Mouse (Mus musculus) stomach, embryonic 14.5 days (tissue): Measurements from ENCODE around the gene Mobp. TPM values are rescaled to one million over a fixed set of nuclear protein-coding genes. Genes with fewer than 3 reads are reported as not detected.
A peak's percentile ranks its signal among the peaks of the same experiment; 100 is the strongest.

ENCODE experiments used
- ATAC-seq: fragments of 200-750 bp; cut with Nextera tagmentation; 2 replicates; pipeline ENCODE4 v1.8.0; 2017; ENCODE audit warnings: low read depth, moderate TSS enrichment; ENCODE audit not compliant: insufficient number of reproducible peaks, insufficient read depth, low FRiP score
- H3K27ac ChIP-seq: fragments of 300-500 bp; sonication (generic); 2 replicates; pipeline ENCODE4 v1.5.1; 2014; ENCODE audit warnings: mild to moderate bottlenecking, low read length, moderate library complexity, mixed read lengths
- H3K27me3 ChIP-seq: fragments of 300-500 bp; sonication (generic); 2 replicates; pipeline ENCODE4 v1.6.1; 2014; ENCODE audit warnings: low read length, control low read depth, mixed read lengths; ENCODE audit not compliant: control insufficient read depth, insufficient read depth
- H3K36me3 ChIP-seq: fragments of 300-500 bp; sonication (generic); 2 replicates; pipeline ENCODE4 v1.6.1; 2014; ENCODE audit warnings: mild to moderate bottlenecking, control low read depth, low read length, moderate library complexity, mixed read lengths; ENCODE audit not compliant: control insufficient read depth, insufficient read depth
- H3K4me1 ChIP-seq: fragments of 300-500 bp; sonication (generic); 2 replicates; pipeline ENCODE4 v1.6.1; 2014; ENCODE audit warnings: low read length, control low read depth, mixed read lengths; ENCODE audit not compliant: control insufficient read depth, insufficient read depth
- H3K4me2 ChIP-seq: fragments of 300-500 bp; sonication (generic); replicated peaks from 2 replicates; pipeline ENCODE4 v1.6.1; 2014; ENCODE audit warnings: low read depth, low read length, control low read depth
- H3K4me3 ChIP-seq: fragments of 300-500 bp; sonication (generic); 2 replicates; pipeline ENCODE4 v1.5.1; 2014; ENCODE audit warnings: low read depth, low read length, control low read depth
- H3K9ac ChIP-seq: fragments of 300-500 bp; sonication (generic); replicated peaks from 2 replicates; pipeline ENCODE4 v1.6.1; 2014; ENCODE audit warnings: low read depth, mild to moderate bottlenecking, control low read depth, low read length, moderate library complexity, mixed read lengths
- H3K9me3 ChIP-seq: fragments of 300-500 bp; sonication (generic); 2 replicates; pipeline ENCODE4 v1.6.1; 2016; ENCODE audit warnings: low read depth, low read length, control low read depth; ENCODE audit not compliant: control insufficient read depth
- WGBS: fragments of 180-500 bp; shearing (Covaris S2); extraction: QIAGEN DNeasy Blood & Tissue Kit; methylation state at CpG from one replicate; pipeline ENCODE4 v1.1.7; 2014; 5-methylcytosine and 5-hydroxymethylcytosine counted together
- polyA plus RNA-seq: library from polyadenylated mRNA; unstranded; fragments of >200 nt; fragmentation: Nextera tagmentation; extraction: Ambion mirVana; gene quantifications from 2 replicates; pipeline ENCODE4 v1.2.1, GENCODE M21; 2014

Gene Mobp
- polyA plus RNA-seq, 1 experiment from 2014 or later: not detected

DNA sequence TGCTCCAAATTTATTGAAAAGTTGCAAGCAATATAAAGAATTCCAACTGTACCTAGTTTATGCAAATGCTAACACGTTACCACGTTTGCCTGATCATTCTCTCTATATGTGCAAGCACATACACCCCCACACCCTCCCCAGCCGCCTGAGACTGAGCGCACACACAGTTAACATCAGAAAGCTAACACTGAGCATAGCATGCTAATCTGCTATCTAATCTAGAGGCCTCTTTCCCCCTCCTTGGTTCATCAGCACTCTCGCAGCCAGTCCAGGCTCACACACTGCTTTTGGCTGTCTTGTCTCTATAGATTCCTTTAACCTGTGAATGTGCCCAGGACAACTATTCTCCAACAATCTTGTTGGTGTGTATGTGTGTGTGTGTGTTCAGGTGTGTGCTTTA lies 1.6 kb downstream of the Mobp start:
- no peak overlapping the region for H3K27ac ChIP-seq
- H3K4me1 ChIP-seq: no peaks in the 10 kb centered on the region
- no peaks in the 10 kb centered on the region for H3K36me3 ChIP-seq
- H3K27me3 ChIP-seq: no peaks in the 10 kb centered on the region
- H3K4me3 ChIP-seq: no peak overlapping the region
- ATAC-seq: no peak
- no peak overlapping the region for H3K4me2 ChIP-seq
- no peak overlapping the region for H3K9ac ChIP-seq
- WGBS: 66% methylated on average over 5 of the region's 5 CpGs
- no peaks in the 10 kb centered on the region for H3K9me3 ChIP-seq

DNA sequence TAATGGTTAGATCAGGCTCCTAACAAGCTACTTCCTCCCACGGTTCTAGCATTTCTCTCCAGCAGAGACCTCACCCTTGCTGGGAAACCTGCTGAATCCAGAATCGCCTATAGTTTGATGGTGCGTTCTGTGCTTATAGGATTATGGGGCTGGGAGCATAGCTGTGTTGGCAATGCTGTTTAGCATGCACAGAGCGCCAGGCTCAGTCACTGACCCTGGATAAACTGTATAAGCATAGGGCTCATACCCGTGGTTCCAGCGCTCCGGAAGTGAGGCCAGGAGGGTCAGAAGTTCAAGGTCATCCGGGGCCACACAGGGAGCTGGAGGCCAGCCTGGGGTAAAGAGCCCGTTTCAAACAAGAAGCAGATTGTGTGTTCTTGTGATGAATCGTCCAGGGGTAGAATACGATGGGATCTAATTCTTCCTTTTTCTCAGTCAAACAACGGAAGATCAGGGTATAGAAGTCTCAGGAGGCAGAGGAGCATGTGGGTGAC lies 2.4 kb downstream of the Mobp start:
- H3K4me3 ChIP-seq: no peak overlapping the region
- H3K9ac ChIP-seq: no peak overlapping the region
- H3K27me3 ChIP-seq: no peaks in the 10 kb centered on the region
- 69% methylated on average over 12 of the region's 12 CpGs for WGBS
- H3K4me1 ChIP-seq: no peaks in the 10 kb centered on the region
- no peaks in the 10 kb centered on the region for H3K9me3 ChIP-seq
- H3K36me3 ChIP-seq: no peaks in the 10 kb centered on the region
- no peak overlapping the region for H3K4me2 ChIP-seq
- no peak overlapping the region for H3K27ac ChIP-seq
- no peak for ATAC-seq

DNA sequence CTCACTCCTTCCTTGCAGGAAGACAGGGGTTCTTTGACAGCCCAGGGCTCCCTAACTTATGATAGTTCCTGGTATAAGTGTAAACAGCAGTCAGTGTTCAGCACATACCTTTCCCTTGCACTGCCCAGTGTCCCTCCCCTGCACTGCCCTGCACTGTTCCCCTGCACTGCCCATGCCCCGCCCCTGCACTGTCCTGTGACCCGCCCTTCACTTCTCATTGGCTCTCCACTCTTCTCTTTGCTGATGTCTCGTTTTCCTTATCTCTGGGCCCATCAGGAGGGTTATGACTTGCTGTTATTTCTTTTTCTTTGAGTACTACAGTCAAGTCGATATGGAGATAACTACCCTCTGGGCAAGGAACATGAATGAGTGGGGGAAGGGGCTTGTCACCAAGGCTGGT lies 8.5 kb downstream of the Mobp start:
- no peaks in the 10 kb centered on the region for H3K36me3 ChIP-seq
- H3K9me3 ChIP-seq: no peaks in the 10 kb centered on the region
- WGBS: 27% methylated on average over 4 of the region's 4 CpGs
- no peak overlapping the region for H3K4me3 ChIP-seq
- peak; percentile 71; the same call in 1 of the 2 replicates for ATAC-seq
- no peak overlapping the region for H3K9ac ChIP-seq
- H3K27ac ChIP-seq: no peak overlapping the region
- H3K27me3 ChIP-seq: no peaks in the 10 kb centered on the region
- H3K4me2 ChIP-seq: no peak overlapping the region
- H3K4me1 ChIP-seq: no peaks in the 10 kb centered on the region

DNA sequence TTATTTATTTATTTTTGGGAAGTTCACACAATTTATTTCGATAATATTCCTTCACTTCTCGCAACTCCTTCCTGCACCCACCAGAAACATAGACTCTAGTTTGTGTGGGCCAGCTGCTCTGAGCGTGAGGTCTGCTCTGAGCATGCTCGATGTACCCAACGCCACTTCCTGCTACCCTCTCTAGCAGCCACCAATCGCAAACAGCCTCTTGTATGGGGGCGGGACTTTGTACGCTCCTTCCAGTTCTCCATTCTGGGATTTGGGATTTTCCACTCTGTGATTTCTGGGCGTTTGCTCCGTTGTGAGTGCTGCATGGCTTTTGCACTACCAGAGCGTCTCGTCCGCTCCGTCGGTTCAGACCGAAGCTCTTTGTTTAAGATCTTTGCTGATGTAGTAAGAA lies 14.4 kb downstream of the Mobp start:
- WGBS: 90% methylated on average over 16 of the region's 16 CpGs
- Histone ChIP-seq H3K9ac (no peak overlapping the region), H3K4me3 (no peak overlapping the region), H3K27me3 (no peaks in the 10 kb centered on the region), H3K9me3 (no peaks in the 10 kb centered on the region), H3K4me2 (no peak overlapping the region), H3K27ac (no peak overlapping the region), H3K36me3 (no peaks in the 10 kb centered on the region), H3K4me1 (no peaks in the 10 kb centered on the region)
- no peak for ATAC-seq

DNA sequence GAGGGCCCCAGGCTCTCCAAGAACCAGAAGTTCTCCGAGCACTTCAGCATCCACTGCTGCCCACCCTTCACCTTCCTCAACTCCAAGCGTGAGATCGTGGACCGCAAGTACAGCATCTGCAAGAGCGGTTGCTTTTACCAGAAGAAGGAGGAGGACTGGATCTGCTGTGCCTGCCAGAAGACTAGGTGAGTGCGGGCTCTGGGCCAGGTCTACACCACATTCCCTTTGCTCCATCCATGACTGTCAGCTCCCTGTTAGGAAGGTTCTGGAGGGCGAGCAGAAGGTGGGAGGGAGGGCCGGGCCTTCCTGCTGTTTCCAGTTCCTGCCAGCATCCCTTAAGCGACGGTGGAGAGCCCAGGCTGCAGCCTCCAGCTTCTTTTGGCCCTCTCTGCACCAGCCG lies 18.3 kb downstream of the Mobp start:
- Histone ChIP-seq H3K4me1 (no peaks in the 10 kb centered on the region), H3K27ac (no peak overlapping the region), H3K9ac (no peak overlapping the region), H3K4me3 (no peak overlapping the region), H3K4me2 (no peak overlapping the region), H3K9me3 (0 out of 2 replicates have a peak, but pooled peaks cover 3% of the 10 kb centered on the region), H3K27me3 (no peaks in the 10 kb centered on the region), H3K36me3 (no peaks in the 10 kb centered on the region)
- 63% methylated on average over 10 of the region's 11 CpGs for WGBS
- no peak for ATAC-seq

DNA sequence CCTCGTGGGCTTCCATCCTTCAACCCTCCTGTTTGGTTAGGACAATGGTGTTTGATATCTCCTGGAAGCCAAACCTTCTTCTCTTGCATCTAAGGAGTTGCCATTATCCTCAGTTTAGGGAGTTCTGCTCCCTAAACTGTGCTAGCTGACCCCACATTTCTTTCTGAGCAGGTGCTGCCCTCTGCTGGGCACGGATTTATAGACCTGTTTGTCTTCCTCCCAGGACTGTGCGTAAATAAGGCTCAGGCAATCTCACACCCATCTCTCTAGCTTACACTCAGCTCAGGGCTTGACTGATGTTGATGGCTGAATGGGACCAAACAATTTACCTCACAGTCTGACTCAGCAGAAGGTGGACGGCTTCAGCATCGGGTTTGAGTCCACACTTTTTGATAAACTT lies 21.8 kb downstream of the Mobp start:
- Histone ChIP-seq H3K9ac (no peak overlapping the region), H3K27me3 (no peaks in the 10 kb centered on the region), H3K4me1 (no peaks in the 10 kb centered on the region), H3K36me3 (no peaks in the 10 kb centered on the region), H3K9me3 (0 out of 2 replicates have a peak, but pooled peaks cover 3% of the 10 kb centered on the region), H3K4me3 (no peak overlapping the region), H3K27ac (no peak overlapping the region), H3K4me2 (no peak overlapping the region)
- 31% methylated on average over 5 of the region's 5 CpGs for WGBS
- no peak for ATAC-seq

DNA sequence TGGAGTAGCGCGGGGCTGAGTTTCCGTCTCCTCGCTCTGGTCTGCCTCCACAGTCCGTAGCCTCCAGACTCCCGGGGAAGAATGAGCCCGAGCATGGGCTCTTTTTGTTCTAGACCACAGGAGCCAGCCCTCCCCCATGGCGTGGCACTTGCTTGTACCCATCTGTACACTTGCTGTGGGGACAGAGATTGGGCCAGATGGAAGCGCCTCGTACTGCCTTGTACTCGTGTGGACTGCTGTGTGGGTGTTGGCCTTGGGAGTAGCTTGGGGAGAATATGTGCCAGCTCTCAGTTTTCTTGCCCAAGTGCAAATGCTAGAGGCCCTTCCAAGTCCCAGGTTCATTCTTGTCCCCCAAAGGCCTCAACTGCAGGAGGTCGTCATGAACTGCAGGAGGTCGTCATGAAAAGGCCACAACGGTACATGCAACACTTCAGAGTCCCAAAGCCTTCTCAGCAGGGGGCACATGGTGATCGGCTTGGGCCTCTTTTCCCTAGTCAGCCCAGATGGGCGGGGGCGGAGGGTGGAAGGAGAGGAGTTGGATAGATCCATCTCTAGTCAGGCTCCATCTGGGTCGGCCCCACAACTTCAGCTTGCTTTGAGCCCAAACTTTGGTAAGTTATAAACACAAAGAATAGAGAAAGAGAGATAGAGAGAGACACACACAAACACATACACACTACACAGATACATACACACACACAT lies 25.1 kb downstream of the Mobp start:
- Histone ChIP-seq H3K9me3 (0 out of 2 replicates have a peak, but pooled peaks cover 3% of the 10 kb centered on the region), H3K4me3 (no peak overlapping the region), H3K4me1 (no peaks in the 10 kb centered on the region), H3K27ac (no peak overlapping the region), H3K9ac (no peak overlapping the region), H3K4me2 (no peak overlapping the region), H3K27me3 (no peaks in the 10 kb centered on the region), H3K36me3 (no peaks in the 10 kb centered on the region)
- no peak for ATAC-seq
- 89% methylated on average over 18 of the region's 18 CpGs for WGBS

DNA sequence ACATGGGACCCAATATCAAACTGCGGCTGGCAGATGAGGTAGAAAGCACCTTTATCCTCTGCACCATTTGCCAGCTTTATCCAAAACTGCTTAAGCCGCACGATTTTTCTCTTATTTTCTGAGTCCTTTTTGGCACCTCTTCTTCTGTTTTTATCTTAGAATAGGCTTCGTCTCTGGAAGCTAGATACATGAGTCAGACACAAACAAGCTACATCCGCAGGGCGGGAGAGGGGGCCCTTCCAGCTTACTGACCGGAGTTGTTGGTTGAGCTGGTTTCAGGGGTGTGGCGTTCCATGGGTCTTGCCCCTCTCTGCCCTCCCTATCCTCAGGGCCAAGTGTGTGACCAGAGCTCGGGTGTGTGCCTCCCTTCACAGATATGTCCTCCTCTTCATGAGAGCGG lies 29.3 kb downstream of the Mobp start:
- H3K9ac ChIP-seq: no peak overlapping the region
- no peak for ATAC-seq
- 81% methylated on average over 10 of the region's 10 CpGs for WGBS

DNA sequence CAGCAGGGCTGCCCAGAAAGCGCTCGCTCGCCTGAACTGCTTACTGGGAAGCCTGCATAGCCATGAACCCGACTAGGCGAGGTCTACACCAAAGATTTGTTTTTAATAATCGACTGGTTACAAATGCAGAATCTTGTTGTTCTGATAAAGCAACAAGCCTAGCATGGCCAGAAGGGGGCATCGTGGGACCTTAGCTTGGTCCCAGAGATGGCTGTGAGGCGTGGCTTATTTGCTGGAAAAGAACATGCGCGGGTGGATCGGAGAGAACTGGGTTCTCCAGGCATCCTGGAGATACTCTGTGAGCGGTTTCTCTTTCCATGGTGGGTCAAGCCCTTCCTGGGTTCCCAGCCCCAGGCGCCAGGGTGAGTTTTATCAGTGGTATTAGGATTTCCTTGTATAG lies 35.0 kb downstream of the Mobp start:
- no peak overlapping the region for H3K4me2 ChIP-seq
- H3K4me1 ChIP-seq: no peaks in the 10 kb centered on the region
- no peaks in the 10 kb centered on the region for H3K9me3 ChIP-seq
- WGBS: 30% methylated on average over 13 of the region's 13 CpGs
- no peak overlapping the region for H3K9ac ChIP-seq
- H3K4me3 ChIP-seq: no peak overlapping the region
- H3K27ac ChIP-seq: no peak overlapping the region
- no peaks in the 10 kb centered on the region for H3K36me3 ChIP-seq
- ATAC-seq: no peak
- no peaks in the 10 kb centered on the region for H3K27me3 ChIP-seq

More for the DNA sequence above, 29.3 kb downstream of the Mobp start:
- Histone ChIP-seq H3K4me3 (no peak overlapping the region), H3K27me3 (no peaks in the 10 kb centered on the region), H3K36me3 (no peaks in the 10 kb centered on the region), H3K27ac (no peak overlapping the region), H3K4me2 (no peak overlapping the region), H3K9me3 (no peaks in the 10 kb centered on the region), H3K4me1 (no peaks in the 10 kb centered on the region)
